Mouse (Mus musculus): Measurements from ENCODE around the gene Ppm1l. TPM values are rescaled to one million over a fixed set of nuclear protein-coding genes. Genes with fewer than 3 reads are reported as not detected.
"Not testable (repeated sequence)": the region's sequence is repeated elsewhere in the genome, so short reads cannot be mapped to it uniquely, and the experiment has no call there.

Ppm1l gene
- total and polyA plus RNA-seq, 3 experiments = not detected

GRCm38 (mm10) chr3:69381213-69381612 lies 64.6 kb downstream of the Ppm1l start:
- H3K9ac ChIP-seq (ENCODE audit: control insufficient read depth, low read depth, low read length, poor library complexity, severe bottlenecking) = no peak overlapping the region

GRCm38 (mm10) chr3:69391834-69392233 lies 75.2 kb downstream of the Ppm1l start:
- not testable (repeated sequence) for DNase-seq (ENCODE audit: low read depth, low spot score); H3K79me2 ChIP-seq (ENCODE audit: control insufficient read depth, insufficient read depth, low read length, poor library complexity)

More at GRCm38 (mm10) chr3:69381213-69381612, 64.6 kb downstream of the Ppm1l start:
- Histone ChIP-seq H3K27me3 (ENCODE audit: control insufficient read depth in 1 of 2, insufficient read depth in 2 of 2, low read length in 2 of 2) (no peaks in the 10 kb centered on the region), H3K4me1 (ENCODE audit: control insufficient read depth in 1 of 2, insufficient read depth in 2 of 2, low read length in 2 of 2) (no peaks in the 10 kb centered on the region), H3K36me3 (ENCODE audit: control insufficient read depth in 1 of 2, insufficient read depth in 2 of 2, low read length in 2 of 2) (no peaks in the 10 kb centered on the region), H3K27ac (ENCODE audit: control insufficient read depth, low read depth, low read length) (no peak overlapping the region), H3K9me3 (replicated peaks; ENCODE audit: insufficient read depth, low read length) (no peaks in the 10 kb centered on the region), H3K79me2 (ENCODE audit: control insufficient read depth, insufficient read depth, low read length, poor library complexity) (no peaks in the 10 kb centered on the region), H3K4me3 (ENCODE audit: control insufficient read depth in 1 of 2, insufficient read depth in 1 of 2, low read depth in 2 of 2, low read length in 2 of 2) (no peak overlapping the region)
- no peak for DNase-seq (ENCODE audit: low read depth, low spot score)
- no peak for TF ChIP-seq MAFK (IDR thresholded peaks at IDR 0.05; ENCODE audit: borderline replicate concordance, low read depth, low read length)
- TF ChIP-seq ZC3H11A (IDR thresholded peaks at IDR 0.05; ENCODE audit: low read depth, low read length) = no peak
- no peak for TF ChIP-seq USF1 (IDR thresholded peaks at IDR 0.05; ENCODE audit: low read depth, low read length)
- no peak for TF ChIP-seq ZNF384 (IDR thresholded peaks at IDR 0.05; ENCODE audit: low read depth, low read length)
- TF ChIP-seq JUND (IDR thresholded peaks at IDR 0.05; ENCODE audit: low read depth, low read length) = no peak
- TF ChIP-seq CHD2 (IDR thresholded peaks at IDR 0.05; ENCODE audit: low read length) = no peak
- TF ChIP-seq CHD1 (IDR thresholded peaks at IDR 0.05; ENCODE audit: low read depth, low read length) = no peak
- no peak for TF ChIP-seq MYB (IDR thresholded peaks at IDR 0.05; ENCODE audit: low read depth, low read length)
- TF ChIP-seq TCF12 (IDR thresholded peaks at IDR 0.05; ENCODE audit: low read depth, low read length) = no peak

GRCm38 (mm10) chr3:69392298-69392697 lies 75.6 kb downstream of the Ppm1l start:
- Histone ChIP-seq H3K9ac (ENCODE audit: control insufficient read depth, low read depth, low read length, poor library complexity, severe bottlenecking) (no peak overlapping the region), H3K27me3 (ENCODE audit: control insufficient read depth in 1 of 2, insufficient read depth in 2 of 2, low read length in 2 of 2) (no peaks in the 10 kb centered on the region), H3K4me1 (ENCODE audit: control insufficient read depth in 1 of 2, insufficient read depth in 2 of 2, low read length in 2 of 2) (no peaks in the 10 kb centered on the region), H3K36me3 (ENCODE audit: control insufficient read depth in 1 of 2, insufficient read depth in 2 of 2, low read length in 2 of 2) (no peaks in the 10 kb centered on the region), H3K9me3 (replicated peaks; ENCODE audit: insufficient read depth, low read length) (no peaks in the 10 kb centered on the region), H3K79me2 (ENCODE audit: control insufficient read depth, insufficient read depth, low read length, poor library complexity) (no peaks in the 10 kb centered on the region), H3K4me3 (ENCODE audit: control insufficient read depth in 1 of 2, insufficient read depth in 1 of 2, low read depth in 2 of 2, low read length in 2 of 2) (no peak overlapping the region), H3K27ac (ENCODE audit: control insufficient read depth, low read depth, low read length) (no peak overlapping the region)
- DNase-seq (ENCODE audit: low read depth, low spot score) = no peak
- no peak for TF ChIP-seq ZC3H11A (IDR thresholded peaks at IDR 0.05; ENCODE audit: low read depth, low read length)

More at GRCm38 (mm10) chr3:69391834-69392233, 75.2 kb downstream of the Ppm1l start:
- not testable (repeated sequence) for H3K4me3 ChIP-seq (ENCODE audit: control insufficient read depth in 1 of 2, insufficient read depth in 1 of 2, low read depth in 2 of 2, low read length in 2 of 2); H3K27me3 ChIP-seq (ENCODE audit: control insufficient read depth in 1 of 2, insufficient read depth in 2 of 2, low read length in 2 of 2); H3K27ac ChIP-seq (ENCODE audit: control insufficient read depth, low read depth, low read length); H3K9ac ChIP-seq (ENCODE audit: control insufficient read depth, low read depth, low read length, poor library complexity, severe bottlenecking); H3K36me3 ChIP-seq (ENCODE audit: control insufficient read depth in 1 of 2, insufficient read depth in 2 of 2, low read length in 2 of 2); H3K4me1 ChIP-seq (ENCODE audit: control insufficient read depth in 1 of 2, insufficient read depth in 2 of 2, low read length in 2 of 2); H3K9me3 ChIP-seq (replicated peaks; ENCODE audit: insufficient read depth, low read length)

- H3K27ac ChIP-seq (ENCODE audit: control insufficient read depth, low read depth, low read length) = no peak overlapping the region
- H3K9ac ChIP-seq (ENCODE audit: control insufficient read depth, low read depth, low read length, poor library complexity, severe bottlenecking) = no peak overlapping the region
- H3K4me3 ChIP-seq (ENCODE audit: control insufficient read depth in 1 of 2, insufficient read depth in 1 of 2, low read depth in 2 of 2, low read length in 2 of 2) = no peak overlapping the region
- TF ChIP-seq MYC (IDR thresholded peaks at IDR 0.05; ENCODE audit: low read depth, low read length) (no peak), TCF12 (IDR thresholded peaks at IDR 0.05; ENCODE audit: low read depth, low read length) (no peak), KAT2A (conservative IDR thresholded peaks at IDR 0.05; ENCODE audit: low read depth, low read length) (no peak)
- DNase-seq (ENCODE audit: low read depth, low spot score) = no peak
- H3K27me3 ChIP-seq (ENCODE audit: control insufficient read depth in 1 of 2, insufficient read depth in 2 of 2, low read length in 2 of 2) = no peaks in the 10 kb centered on the region
- no peaks in the 10 kb centered on the region for H3K36me3 ChIP-seq (ENCODE audit: control insufficient read depth in 1 of 2, insufficient read depth in 2 of 2, low read length in 2 of 2)
- H3K4me1 ChIP-seq (ENCODE audit: control insufficient read depth in 1 of 2, insufficient read depth in 2 of 2, low read length in 2 of 2) = no peaks in the 10 kb centered on the region
- H3K9me3 ChIP-seq (replicated peaks; ENCODE audit: insufficient read depth, low read length) = no peaks in the 10 kb centered on the region
- H3K79me2 ChIP-seq (ENCODE audit: control insufficient read depth, insufficient read depth, low read length, poor library complexity) = no peaks in the 10 kb centered on the region
Measured at GRCm38 (mm10) chr3:69393079-69393478, 76.4 kb downstream of the Ppm1l start.
